Mouse (Mus musculus) myocyte (in vitro differentiated cells): Measurements from ENCODE around the gene Pou3f4. TPM values are rescaled to one million over a fixed set of nuclear protein-coding genes. Genes with fewer than 3 reads are reported as not detected.

Experiments used
- H3K27me3 ChIP-seq: one replicate; pipeline ENCODE4 v1.6.1; 2011; ENCODE audit not compliant: control insufficient read depth, insufficient read depth, insufficient read length
- H3K36me3 ChIP-seq: one replicate; pipeline ENCODE4 v1.6.1; 2011; ENCODE audit not compliant: control insufficient read depth, insufficient read depth
- H3K4me2 ChIP-seq: one replicate; pipeline ENCODE4 v1.6.1; 2011; ENCODE audit warnings: low read depth, control low read depth
- H3K4me3 ChIP-seq: one replicate; pipeline ENCODE4 v1.5.1; 2011; ENCODE audit warnings: mild to moderate bottlenecking, control low read depth, moderate library complexity
- H3K79me2 ChIP-seq: one replicate; pipeline ENCODE4 v1.6.1; 2011; ENCODE audit not compliant: control insufficient read depth, insufficient read depth
- H3ac ChIP-seq: one replicate; pipeline ENCODE4 v1.6.1; 2011; ENCODE audit not compliant: control insufficient read depth, insufficient read length
- CEBPB ChIP-seq: IDR thresholded peaks from 2 replicates; pipeline ENCODE4 v1.6.1; 2011; ENCODE audit warnings: mild to moderate bottlenecking, moderate library complexity; ENCODE audit not compliant: poor library complexity, insufficient read depth, severe bottlenecking
- E2F4 ChIP-seq: IDR thresholded peaks from one replicate; pipeline ENCODE4 v1.6.1; 2011; ENCODE audit warnings: mild to moderate bottlenecking, control low read depth, moderate library complexity; ENCODE audit not compliant: insufficient read depth
- MAX ChIP-seq: IDR thresholded peaks from one replicate; pipeline ENCODE4 v1.6.1; 2011; ENCODE audit warnings: low read depth, mild to moderate bottlenecking, control low read depth
- MYOD1 ChIP-seq, 3 experiments: IDR thresholded peaks; one replicate each; pipeline ENCODE4 v1.6.1; 2011; ENCODE audit warnings: control low read depth in 2 of 3, low read depth in 2 of 3, mild to moderate bottlenecking in 2 of 3, moderate library complexity in 1 of 3; ENCODE audit not compliant: insufficient read length in 2 of 3, control insufficient read depth in 1 of 3
- MYOG ChIP-seq, 3 experiments: IDR thresholded peaks; one replicate each; pipeline ENCODE4 v1.6.1; 2011; ENCODE audit warnings: control low read depth in 2 of 3, low read depth in 2 of 3, mild to moderate bottlenecking in 2 of 3; ENCODE audit not compliant: insufficient read length in 2 of 3, control insufficient read depth in 1 of 3, insufficient read depth in 1 of 3
- POLR2A ChIP-seq: IDR thresholded peaks from one replicate; pipeline ENCODE4 v1.6.1; 2011; ENCODE audit warnings: low read depth, mild to moderate bottlenecking, control low read depth, moderate library complexity; ENCODE audit not compliant: insufficient read length
- POLR2AphosphoS2 ChIP-seq: IDR thresholded peaks from one replicate; pipeline ENCODE4 v1.6.1; 2011; ENCODE audit warnings: low read depth, control low read depth; ENCODE audit not compliant: insufficient read length
- REST ChIP-seq: IDR thresholded peaks from one replicate; pipeline ENCODE4 v1.6.1; 2011; ENCODE audit warnings: mild to moderate bottlenecking, control low read depth, moderate library complexity; ENCODE audit not compliant: insufficient read depth, insufficient read length
- SRF ChIP-seq: IDR thresholded peaks from one replicate; pipeline ENCODE4 v1.6.1; 2011; ENCODE audit warnings: low read depth; ENCODE audit not compliant: control insufficient read depth, insufficient read length
- TCF12 ChIP-seq: IDR thresholded peaks from one replicate; pipeline ENCODE4 v1.6.1; 2011; ENCODE audit warnings: mild to moderate bottlenecking, control low read depth; ENCODE audit not compliant: poor library complexity, insufficient read depth, severe bottlenecking
- TCF3 ChIP-seq: IDR thresholded peaks from one replicate; pipeline ENCODE4 v1.6.1; 2011; ENCODE audit warnings: low read depth, control low read depth; ENCODE audit not compliant: insufficient read length
- USF1 ChIP-seq: IDR thresholded peaks from one replicate; pipeline ENCODE4 v1.6.1; 2011; ENCODE audit warnings: low read depth, mild to moderate bottlenecking, control low read depth, moderate library complexity
- polyA plus RNA-seq: library from polyadenylated mRNA; unstranded; fragments of >200 nt; fragmentation: generic; extraction: Trizol; gene quantifications from one replicate; pipeline ENCODE4 v1.2.1, GENCODE M21; 2012; ENCODE audit warnings: missing spikeins

The Pou3f4 gene
- polyA plus RNA-seq, 1 experiment = not detected

DNA sequence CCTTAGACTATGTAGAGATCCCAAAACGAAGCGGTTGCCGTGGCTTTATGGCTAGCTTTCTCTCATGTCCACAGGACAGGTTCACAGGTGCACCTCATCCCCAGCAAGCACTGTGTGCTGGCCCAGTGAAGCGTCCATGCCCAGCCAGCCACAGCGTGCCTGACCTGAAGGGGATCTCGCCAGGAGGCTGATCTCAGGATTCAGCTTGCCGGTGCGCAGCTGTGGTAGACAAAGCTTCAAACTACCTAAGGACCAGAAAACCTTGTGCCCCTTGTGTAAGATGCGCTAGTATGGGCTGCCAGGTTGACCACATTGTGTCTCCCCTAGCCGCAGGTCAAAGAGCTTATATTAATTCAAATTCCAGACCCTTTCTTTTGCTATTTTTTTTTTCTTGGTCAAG is 3.1 kb downstream of the Pou3f4 start:
- H3K27me3 ChIP-seq = no peaks in the 10 kb centered on the region
- no peak overlapping the region for H3ac ChIP-seq
- TF ChIP-seq SRF (no peak), TCF12 (no peak), USF1 (no peak), MAX (no peak), MYOG (IDR thresholded peaks at IDR 0.05; ENCODE audit: control insufficient read depth in 1 of 3, insufficient read depth in 1 of 3, insufficient read length in 2 of 3, low read depth in 2 of 3) (no peak), MYOD1 (IDR thresholded peaks at IDR 0.05; ENCODE audit: control insufficient read depth in 1 of 3, insufficient read length in 2 of 3, low read depth in 2 of 3) (no peak), TCF3 (no peak), REST (no peak), POLR2AphosphoS2 (no peak), E2F4 (no peak), CEBPB (no peak)
- no peaks in the 10 kb centered on the region for H3K36me3 ChIP-seq
- no peak overlapping the region for H3K4me2 ChIP-seq
- no peak overlapping the region for H3K4me3 ChIP-seq
- H3K79me2 ChIP-seq = no peaks in the 10 kb centered on the region

DNA sequence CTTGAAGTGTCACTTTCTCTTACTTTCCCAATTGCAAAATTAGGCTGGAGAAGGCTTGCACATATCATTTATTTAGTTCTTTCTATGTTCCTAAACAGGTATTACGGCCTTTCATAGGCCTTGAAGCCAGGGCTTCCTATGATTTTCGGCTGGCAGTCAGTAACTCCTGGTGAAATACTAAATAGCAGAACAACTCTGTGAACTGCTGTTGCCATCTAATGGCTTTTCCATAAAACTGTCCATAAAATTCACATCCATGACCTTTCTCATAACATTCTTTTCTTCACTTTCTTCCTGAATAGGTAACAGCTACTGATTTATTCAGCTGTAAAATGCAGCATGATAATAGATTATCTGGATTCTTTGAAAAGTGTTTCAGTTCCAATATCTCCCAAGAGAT is 23.4 kb downstream of the Pou3f4 start:
- H3K36me3 ChIP-seq = no peaks in the 10 kb centered on the region
- no peaks in the 10 kb centered on the region for H3K27me3 ChIP-seq
- no peak for TF ChIP-seq SRF
- no peak for TF ChIP-seq E2F4
- H3K4me3 ChIP-seq = no peak overlapping the region
- H3K4me2 ChIP-seq = no peak overlapping the region
- no peaks in the 10 kb centered on the region for H3K79me2 ChIP-seq
- H3ac ChIP-seq = no peak overlapping the region

DNA sequence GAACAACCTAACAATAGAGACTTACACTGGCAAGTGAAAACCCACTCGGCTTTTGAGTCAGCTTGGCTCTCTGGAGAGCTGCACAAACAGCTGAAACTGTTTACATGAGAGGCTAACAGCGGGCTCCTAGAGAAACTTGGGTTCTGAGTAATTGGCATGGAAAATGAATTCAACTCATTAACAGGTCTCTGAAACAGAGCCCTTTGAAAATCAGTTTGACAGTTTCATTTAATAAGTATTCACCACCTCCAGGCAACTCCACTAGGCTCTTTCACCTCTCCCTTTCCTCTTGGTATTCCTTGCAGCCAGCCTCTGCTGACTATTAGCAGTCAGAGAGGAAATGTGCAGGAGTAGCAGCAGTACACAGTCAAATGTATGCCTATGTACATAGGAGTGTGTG is 37.2 kb downstream of the Pou3f4 start:
- Histone ChIP-seq H3K4me3 (no peak overlapping the region), H3K79me2 (no peaks in the 10 kb centered on the region), H3K36me3 (no peaks in the 10 kb centered on the region), H3K27me3 (no peaks in the 10 kb centered on the region), H3K4me2 (no peak overlapping the region), H3ac (no peak overlapping the region)
- TF ChIP-seq MAX (no peak), E2F4 (no peak), CEBPB (no peak), TCF12 (no peak), SRF (no peak), POLR2AphosphoS2 (no peak), POLR2A (no peak), USF1 (no peak), REST (no peak), MYOD1 (IDR thresholded peaks at IDR 0.05; ENCODE audit: control insufficient read depth in 1 of 3, insufficient read length in 2 of 3, low read depth in 2 of 3) (no peak), TCF3 (no peak), MYOG (IDR thresholded peaks at IDR 0.05; ENCODE audit: control insufficient read depth in 1 of 3, insufficient read depth in 1 of 3, insufficient read length in 2 of 3, low read depth in 2 of 3) (no peak)
